Mouse (Mus musculus) MEL-GATA-1-ER (cell line): ENCODE measurements at regions not wholly inside any gene's neighbourhood (a gene's known extent, or its start where the extent isn't known, plus 50 kb on each side); places are given as distances from the start of the nearest gene placed in this dataset.

Experiments
- DNase-seq: peaks from one replicate; pipeline ENCODE4 v3.0.0-alpha.2; 2012; ENCODE audit warnings: low read depth; ENCODE audit errors: extremely low read depth

DNA sequence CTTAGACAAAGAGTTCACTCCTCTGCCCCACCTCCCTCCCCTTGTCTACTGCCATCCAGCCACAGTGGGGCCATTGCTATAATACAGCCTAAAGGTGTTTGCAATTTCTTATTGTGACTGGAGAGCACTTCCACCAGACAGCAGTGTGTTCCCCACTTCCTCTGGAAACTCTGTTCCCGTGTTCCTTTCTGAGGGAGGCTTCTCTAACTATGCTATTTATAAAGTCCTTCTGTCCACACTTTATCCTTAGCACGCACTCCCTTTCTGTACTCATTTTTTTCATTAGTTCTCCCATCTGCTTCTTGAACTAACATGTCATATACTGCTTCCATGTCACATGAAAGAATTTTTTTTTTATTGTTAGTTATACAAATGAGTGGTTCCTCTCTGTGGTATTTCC is 52.0 kb upstream of the 4930432M17Rik start:
- no peak for DNase-seq

DNA sequence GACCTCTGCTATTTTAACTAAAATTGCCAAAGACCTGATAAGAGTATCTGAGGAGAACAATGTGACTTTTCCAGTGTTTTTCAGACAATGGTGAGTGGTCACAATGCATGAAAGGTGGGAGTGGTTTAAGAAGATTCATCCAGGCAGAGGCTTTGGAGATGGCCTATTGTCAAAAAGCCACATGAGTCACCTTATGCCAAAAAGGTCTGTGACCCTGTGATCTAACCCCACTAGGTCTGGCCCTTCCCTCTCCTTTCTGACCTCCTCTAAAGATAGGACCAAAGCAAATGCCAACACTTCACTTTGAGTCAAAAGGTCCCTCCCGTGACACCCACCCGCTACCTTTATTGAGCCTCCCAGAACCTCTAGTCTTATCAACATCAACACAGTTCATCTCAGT is 52.4 kb upstream of the 4930432M17Rik start:
- DNase-seq = no peak

DNA sequence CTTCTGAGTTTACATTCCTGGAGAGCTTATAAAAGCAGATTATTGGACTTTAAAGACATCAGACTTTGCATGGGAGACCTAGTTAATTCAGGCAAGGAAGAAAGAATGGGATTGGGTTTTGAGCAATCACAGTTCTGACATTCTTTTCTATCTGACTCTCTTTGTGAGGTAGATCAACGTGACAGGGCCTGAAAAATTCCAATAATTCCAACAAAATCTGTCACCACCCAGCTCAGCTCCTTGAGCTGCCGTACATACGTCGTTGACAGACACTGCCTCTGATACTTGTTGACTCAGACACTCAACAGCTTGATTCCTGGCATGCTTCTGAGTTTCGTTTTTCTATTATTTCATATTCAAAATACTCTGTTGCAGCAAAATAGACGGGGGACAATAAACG is 53.2 kb upstream of the 4930432M17Rik start:
- DNase-seq = no peak

DNA sequence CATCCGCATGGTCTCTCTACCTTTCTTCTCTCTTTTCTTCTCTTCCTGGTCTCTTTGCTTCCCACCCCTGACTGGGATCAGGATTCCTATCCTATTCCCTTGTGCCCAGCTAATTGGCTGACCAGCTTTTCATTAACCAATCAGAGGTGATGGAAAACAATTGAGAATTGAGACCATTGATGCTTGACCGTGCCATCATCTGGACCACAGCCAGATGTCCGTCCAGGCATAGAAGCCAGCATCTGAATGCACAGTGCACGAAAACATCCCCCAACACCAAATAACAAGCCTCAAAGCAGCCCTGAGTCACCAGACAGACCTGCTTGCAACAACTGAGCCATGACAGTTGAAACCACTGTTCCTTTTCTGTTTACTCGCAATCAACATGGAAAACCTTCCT is 54.5 kb upstream of the 4930432M17Rik start:
- DNase-seq = no peak

DNA sequence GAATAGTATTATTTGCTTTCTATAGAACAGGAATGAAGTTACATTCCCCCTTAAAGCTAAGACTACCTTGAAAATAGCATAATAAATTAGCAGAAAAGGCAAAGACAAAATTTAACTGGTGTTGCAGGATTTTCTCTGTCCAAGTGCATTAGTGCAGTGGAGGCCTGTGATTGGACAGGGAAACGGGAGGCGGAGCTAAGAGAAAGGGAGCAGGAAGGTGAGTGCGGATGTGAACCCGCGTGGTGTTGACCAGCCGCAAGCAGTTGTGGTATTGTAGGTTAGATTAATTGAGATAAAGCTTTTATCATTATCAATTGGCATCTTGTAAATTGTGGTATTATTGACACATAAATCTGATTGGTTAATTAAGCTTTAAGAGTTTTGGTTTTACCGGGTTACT is 55.8 kb upstream of the 4930432M17Rik start:
- DNase-seq = no peak

DNA sequence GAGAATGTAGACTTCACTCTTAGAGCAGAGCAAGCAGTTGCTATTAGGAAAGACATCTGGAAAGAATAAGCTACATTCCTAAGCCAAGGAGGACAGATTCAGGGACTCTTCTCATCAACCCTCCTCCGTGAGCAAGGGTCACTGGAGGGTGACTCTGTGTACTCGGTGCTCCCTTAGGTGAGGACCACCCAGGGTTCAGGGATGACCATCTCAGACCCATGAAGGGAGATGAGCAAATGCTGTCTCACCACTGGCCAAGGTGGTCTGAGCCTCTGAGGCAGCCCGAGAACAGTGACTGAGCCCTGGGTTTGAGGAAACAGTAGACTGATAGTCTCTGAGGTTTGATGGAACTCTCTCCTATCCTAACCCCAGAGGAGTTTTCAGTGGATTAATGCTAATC is 57.3 kb upstream of the 4930432M17Rik start:
- no peak for DNase-seq

DNA sequence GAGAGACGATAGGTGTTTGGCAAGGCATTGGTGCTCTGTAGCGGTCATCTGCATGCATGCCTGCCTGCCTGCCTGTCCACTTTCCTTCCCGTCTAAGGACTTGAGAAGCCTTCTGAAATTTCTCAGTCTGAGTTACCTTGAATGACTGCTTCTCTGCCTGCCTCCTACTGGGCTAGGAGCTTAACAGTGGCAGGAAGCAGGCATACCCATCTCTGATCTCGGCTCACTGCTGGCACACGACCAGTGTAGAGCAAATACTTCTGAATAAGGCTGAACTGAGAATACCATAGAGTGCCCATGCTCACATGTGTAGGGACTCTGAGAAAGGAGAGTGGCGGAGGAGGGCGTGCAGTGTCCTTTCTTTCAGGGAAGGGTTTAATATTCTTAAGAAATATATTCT is 60.7 kb upstream of the 4930432M17Rik start:
- DNase-seq = no peak

DNA sequence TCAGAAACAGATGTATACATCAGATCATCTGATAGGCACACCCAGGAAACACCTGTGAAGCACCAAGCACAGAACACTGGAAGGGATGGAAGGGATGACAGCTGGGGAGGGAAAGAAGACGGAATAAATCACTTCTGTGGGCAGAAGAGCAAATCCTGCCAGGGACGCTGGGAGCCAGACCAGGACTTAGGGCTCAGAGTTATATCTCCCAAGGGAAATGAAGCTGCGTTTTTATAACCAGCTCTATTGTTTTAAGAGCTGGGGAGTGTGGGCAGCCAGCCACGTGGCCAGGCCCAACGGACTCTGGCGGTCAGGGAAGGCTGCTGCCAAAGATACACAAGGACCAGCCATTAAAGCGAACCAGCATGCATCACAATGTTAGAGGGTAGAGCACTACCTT is 61.5 kb upstream of the 4930432M17Rik start:
- DNase-seq = no peak

DNA sequence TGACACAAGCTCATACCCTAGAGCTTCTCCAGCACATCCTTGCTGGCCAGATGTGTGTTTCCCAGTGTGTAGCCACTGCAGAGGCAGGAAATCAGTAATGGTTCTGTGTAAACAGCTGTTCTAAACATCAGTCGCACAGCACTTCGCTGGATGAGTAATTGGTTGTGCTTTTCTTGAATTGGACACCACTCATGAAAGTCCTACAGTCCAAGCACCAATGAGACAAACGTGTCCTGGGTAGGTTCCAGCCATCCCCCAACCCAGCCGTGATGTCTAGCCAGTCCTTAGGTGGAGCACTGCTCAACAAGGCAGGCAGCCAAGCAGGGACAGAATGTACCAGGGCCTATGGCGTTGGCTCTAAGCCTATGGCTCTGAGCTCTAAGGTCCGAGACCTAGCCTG is 65.8 kb upstream of the 4930432M17Rik start:
- DNase-seq = no peak

DNA sequence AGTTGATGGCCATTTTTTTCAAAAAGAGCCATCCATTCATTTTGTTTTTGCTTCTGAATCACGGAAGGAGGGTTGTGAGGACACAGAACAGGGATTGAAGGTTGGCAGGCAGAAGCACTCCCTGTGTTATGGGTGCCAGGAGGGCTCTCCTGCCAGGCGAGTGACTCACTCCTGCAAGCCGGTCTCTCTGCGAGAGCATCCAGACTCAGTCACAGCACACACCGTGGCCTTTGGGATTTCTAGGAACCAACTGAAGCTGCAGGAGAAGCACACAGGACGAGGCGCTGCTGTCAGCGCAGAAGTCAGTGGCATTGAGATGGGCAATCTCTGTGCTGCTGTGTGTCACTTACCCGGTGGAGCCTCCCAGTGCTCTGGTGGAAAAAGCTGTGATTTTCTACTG is 66.5 kb upstream of the 4930432M17Rik start:
- no peak for DNase-seq

DNA sequence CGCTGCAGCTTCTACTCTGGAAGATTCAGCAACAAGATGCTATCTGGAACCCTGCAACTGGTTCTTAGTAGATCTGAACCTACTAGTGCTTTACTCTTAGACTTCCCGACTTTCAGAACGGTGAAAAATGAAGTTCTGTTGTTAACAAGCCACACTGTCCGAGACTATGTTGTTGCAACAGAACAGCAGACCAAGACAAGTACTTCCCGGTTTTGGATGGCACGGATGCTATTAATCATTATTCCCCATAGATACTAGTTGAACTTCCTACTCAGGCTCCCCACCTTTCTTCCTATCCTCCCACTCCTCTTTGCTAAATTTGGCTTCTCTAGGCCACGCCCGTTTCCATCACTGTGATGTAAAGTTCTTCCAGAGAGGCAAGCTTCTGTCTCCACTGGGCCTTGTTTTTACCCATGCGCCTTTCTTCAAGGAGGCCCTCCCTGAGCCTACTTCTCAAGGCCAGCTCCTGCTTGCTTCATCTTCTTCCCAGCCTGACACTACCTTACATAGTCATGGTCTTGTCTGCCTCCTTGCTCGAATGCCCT is 67.7 kb upstream of the 4930432M17Rik start:
- DNase-seq = no peak

DNA sequence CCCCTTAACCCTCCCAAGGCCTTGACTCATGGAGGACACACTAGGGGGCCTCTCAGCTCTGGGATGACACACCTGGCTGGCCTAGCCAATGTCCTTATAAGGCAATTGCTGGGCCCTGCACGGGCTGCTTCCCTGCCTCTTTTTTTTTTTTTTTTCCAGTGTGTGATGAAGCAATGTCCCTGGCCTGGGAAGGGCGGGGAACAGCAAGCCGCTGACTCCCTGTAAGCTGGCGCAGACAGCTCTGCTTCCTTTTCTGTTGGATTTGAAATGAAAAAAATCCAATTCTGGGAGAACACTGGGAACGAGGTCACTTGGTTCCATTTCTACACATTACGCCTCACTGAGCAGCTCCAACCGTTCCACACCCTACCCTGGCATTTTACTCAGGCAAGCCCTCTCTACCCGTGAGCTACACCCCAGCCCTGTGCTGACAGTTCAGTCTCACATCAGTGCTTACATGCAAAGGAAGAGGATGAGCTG is 68.4 kb upstream of the 4930432M17Rik start:
- DNase-seq = no peak

DNA sequence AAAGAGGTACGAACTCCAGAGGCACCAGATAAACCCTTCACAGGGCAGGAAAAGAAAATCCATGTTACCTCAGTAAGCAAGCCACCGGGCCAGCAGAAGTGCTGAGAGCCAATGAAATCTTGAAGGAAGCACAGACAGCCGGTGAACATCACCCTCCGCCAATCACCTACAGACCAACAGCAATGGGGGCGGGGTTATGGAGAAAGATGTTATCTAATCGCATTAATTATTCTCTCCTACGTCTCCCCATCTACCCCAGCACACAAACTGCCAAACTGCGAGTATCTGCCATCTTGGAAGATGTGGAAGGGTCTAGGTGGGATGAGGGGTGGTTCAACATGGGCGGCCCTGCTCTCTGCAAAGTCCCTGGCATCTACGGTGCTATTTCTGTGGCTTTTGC is 68.6 kb upstream of the Slc44a3 start:
- no peak for DNase-seq

DNA sequence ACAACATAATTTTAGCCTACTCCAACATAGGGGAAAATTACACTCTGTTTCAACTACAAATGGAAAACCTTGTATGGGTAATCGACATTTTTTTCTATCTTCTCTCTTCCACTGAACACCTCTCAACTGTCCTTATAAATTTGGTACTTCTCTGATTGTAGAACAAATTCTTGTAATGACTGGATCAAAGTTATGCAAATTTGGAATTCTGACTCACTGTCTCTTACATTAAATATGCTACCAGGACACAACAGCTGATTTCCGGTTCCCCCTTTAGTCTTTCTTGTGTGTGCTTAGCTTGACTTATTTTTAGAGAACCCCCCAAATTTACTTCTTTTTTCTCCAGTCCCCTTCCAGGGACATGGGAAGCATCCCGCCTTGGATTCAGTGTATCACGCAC is 68.2 kb upstream of the Slc44a3 start:
- no peak for DNase-seq

DNA sequence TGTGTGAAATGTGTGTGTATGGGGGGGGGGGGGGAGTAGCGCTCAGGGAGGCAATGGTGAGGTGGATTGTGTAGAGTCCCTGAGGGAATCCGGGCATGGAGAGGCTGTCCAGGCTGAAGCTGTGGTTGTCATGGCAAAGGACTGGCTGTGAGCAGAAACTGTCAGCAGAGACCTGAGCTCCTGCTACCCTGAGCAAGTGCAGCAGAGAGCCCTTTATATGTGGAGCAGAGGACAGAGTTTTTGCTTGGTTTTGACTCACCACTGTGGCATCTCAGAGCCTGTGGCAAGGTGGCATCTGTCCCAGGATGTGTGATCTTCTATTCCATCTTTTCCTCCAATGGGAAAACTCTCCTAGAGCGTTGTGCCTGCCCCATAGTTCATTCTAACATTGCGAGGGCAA is 65.8 kb upstream of the Slc44a3 start:
- DNase-seq = no peak

DNA sequence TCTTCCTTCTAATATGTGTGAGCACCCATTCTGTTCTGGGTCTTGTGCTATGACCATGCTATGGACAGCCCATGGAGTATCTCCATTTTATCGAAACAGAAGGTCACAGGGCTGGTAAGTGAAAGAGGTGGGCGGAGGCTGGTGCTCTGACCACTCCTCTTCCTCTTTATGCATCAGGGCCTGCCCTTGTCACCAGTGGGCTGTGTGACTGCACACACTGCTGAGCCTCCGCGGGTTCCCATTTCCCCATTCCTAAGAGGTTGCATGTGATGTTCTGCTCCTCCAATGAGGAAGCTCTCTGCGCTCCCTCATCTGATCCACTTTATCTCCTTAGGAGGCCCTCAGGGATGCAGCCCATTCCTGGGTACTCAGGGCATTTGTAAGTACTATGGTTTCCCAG is 65.0 kb upstream of the Slc44a3 start:
- no peak for DNase-seq

DNA sequence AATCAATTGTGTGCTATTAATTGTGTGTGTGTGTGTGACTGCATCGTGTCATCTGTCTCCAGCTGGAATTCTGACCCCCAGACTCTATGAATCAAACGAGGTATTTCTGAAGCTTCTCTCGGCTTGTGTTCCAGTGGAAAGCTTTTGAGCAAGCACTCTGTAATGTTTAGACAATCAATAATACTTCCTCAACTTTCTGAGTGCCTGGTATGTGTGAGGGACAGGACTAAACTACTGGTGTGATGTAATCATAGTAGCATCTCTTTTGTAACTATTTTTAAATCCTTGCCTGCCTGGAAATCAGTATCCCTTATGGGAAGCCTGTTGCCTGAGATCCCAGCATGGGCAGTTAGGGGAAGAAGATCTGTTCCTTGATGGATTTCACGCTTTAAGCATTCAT is 62.4 kb upstream of the Slc44a3 start:
- DNase-seq = no peak

DNA sequence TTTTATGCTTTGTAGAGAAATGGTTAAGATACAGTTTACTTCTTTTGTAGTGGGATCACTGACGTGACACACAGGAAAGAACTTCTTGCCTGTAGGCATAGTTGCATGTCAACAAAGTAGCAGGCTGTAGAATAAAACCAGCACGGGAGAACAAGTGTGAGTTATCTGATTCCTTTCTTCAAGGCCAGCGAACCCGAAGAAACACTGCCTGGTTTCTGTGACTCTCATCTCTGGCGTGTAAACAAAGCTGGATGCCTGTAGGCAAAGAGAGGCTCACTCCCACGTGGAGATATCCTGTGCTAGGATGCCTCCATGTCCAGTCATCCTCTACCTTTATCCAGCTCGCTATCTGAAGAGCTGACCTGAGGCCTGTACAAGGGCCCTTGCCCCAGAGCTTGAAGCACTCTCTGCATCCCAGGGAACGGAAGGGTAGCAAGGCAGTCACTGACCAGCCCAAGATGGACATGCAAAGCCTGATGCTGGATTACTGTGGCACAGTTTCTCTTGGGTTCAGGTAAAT is 61.5 kb upstream of the Slc44a3 start:
- DNase-seq = no peak

DNA sequence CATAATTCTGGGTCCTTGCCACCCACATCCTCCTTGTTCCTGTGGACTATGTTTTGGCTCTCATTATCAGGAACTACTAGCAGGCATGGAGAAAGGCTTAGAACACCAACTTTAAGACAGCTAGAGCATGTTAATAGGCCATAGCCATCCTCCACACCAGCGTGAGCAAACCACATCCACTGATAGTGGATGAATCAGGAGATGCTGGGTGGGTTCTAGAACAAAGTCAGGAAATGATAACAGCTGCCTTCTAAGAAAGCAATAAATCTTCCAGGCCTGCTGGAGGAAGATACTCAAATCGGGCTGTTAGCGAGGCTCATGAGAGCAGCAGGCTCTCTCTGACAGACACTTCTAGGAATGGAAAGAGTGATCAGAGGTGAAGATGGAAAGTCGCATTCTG is 60.9 kb upstream of the Slc44a3 start:
- DNase-seq = peak; percentile 93

DNA sequence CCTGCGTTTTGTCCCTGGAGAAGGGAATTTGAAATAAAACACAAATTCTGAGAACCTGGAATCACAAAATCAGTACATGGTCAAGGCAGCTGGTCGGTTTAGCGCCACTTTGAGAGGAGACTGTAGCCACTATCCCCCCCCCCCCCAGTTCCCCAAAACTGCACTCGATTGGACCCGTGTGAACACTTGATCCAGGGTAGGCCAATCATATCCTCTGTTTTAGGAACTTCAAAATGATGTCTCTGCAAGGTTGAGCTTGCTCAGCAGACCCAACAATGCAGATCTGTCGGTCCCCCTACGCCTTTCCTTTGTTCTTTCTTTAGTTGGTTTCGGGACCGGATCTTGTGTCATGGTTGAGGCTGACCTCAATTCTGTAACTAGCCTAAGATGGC is 57.3 kb upstream of the Slc44a3 start:
- DNase-seq = no peak

DNA sequence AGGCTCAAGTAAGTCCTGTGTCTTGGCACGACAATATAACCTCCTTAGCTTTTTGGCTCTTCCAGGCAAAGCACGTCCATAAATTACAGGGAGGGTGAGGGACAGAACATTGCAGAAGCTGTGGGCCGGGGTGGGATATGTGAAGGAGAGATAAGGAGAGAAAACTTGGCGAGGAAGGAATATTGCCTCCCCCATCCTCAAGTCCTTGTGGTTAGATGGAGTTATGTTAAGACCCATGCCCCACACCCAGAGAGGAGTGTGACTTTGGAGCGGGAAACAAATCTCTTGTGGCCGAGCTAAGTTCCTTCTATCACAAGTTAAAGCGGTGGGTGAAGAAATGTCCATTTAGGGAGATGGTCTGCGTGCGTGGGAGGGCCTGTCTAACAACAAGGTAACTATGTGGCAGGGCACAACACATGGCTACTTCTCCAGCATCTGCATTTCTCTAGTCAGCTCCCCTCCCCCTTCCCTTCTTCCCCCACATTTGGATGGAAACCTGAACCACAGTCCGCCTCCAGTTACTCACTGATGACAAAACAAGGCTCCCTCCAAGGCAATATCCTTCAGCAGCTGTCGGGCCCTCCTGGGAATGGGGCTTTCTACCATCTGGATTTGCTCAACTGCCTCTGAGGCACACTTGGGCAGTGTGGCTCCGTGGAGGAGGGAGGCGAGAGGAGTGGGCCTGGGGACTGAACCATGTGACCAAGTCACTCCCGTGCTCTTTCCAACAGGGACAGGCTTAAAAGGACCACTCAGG is 56.7 kb upstream of the Slc44a3 start:
- DNase-seq = no peak

DNA sequence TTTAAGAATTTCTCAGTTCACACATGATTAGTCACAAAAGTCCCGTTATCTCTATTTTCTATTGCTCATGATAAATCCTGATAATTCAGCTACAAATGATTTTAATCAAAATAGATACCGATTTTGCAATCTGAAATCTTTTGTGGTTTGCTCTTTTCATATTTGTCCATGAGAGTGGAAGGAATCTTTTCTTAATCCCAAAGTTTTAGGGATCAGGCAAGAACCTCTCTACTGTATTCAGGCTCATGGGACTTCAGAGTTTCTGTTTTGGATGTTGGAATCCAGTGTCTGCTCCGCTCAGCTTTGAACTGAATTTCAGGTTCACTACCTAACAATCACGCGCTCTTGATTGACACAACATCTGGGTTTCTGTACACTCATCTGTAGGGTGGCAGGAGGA is 53.1 kb upstream of the Slc44a3 start:
- DNase-seq = no peak

DNA sequence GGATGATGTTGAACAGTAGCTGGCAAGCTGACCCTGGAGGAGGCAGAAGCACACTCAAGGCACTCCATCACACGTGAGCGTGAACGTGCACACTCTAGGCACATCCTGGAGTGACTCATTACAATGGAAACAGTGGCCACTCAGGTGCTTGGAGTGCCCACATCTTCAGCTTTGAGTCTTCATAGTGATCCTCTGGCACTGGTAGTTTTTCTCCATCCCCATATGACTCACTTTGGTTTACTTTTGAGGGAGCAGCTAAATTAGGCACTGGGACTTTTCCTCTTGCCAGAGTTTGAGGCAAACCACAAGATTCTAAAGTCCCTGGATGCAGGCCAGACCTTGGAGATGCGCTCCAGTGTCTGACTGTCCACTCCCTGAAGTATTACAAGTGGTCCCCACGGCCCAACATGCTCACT is 52.5 kb upstream of the Slc44a3 start:
- no peak for DNase-seq
